8 mouse cellular contexts compared by ENCODE assay signal in genomic region chr11:98035977-98036377, GRCm38 (mm10). TPM values are rescaled to one million over a fixed set of nuclear protein-coding genes. Genes with fewer than 3 reads are reported as not detected.
DNase-seq lines count a peak whose midpoint lies in the region; ATAC-seq and TF ChIP-seq lines count a peak whose summit lies in the region.

No protein-coding gene starts in this region.

- H3K4me2 ChIP-seq in kidney, postnatal 0 days (ENCODE audit: low read length) = peak overlapping the region; percentile 57
- peak overlapping the region; percentile 61 for H3K4me2 ChIP-seq in embryonic facial prominence, embryonic 15.5 days (replicated peaks)
- peak overlapping the region; percentile 81 for H3K4me2 ChIP-seq in hindbrain, embryonic 14.5 days (replicated peaks)
- peak overlapping the region; percentile 50 for H3K4me2 ChIP-seq in lung, postnatal 0 days (replicated peaks; ENCODE audit: low read depth, low read length)

- no peak overlapping the region for H3K27ac ChIP-seq in kidney, postnatal 0 days
- no peak overlapping the region for H3K27ac ChIP-seq in kidney, adult 2 months (ENCODE audit: insufficient read depth, low read depth, low read length)
- no peak overlapping the region for H3K27ac ChIP-seq in embryonic facial prominence, embryonic 15.5 days (replicated peaks)
- H3K27ac ChIP-seq in hindbrain, embryonic 14.5 days = no peak overlapping the region; the same call in 1 of the 2 replicates
- H3K27ac ChIP-seq in lung, postnatal 0 days (ENCODE audit: low read length) = no peak overlapping the region

- peak; percentile 50; the same call in 1 of the 2 replicates for ATAC-seq in kidney, postnatal 0 days (replicated peaks; ENCODE audit: low FRiP score, low read depth)
- peak; percentile 49; the same call in 1 of the 2 replicates for ATAC-seq in embryonic facial prominence, embryonic 15.5 days (ENCODE audit: insufficient number of reproducible peaks, low FRiP score, low TSS enrichment, low read depth)
- peak; percentile 70 for ATAC-seq in hindbrain, embryonic 14.5 days (ENCODE audit: low FRiP score)
- peak; percentile 68 for ATAC-seq in lung, postnatal 0 days
- ATAC-seq in erythroblast, adult 5-6 weeks (replicated peaks; ENCODE audit: low FRiP score, poor library complexity, severe bottlenecking) = no peak

- peaks cover 4% of the 10 kb centered on the region; the same call in 1 of the 2 replicates for H3K36me3 ChIP-seq in kidney, postnatal 0 days (ENCODE audit: insufficient read depth, low read length)
- H3K36me3 ChIP-seq in kidney, adult 2 months (ENCODE audit: control insufficient read depth, insufficient read depth, low read length) = no peaks in the 10 kb centered on the region
- peaks cover 5% of the 10 kb centered on the region for H3K36me3 ChIP-seq in embryonic facial prominence, embryonic 15.5 days
- peaks cover 4% of the 10 kb centered on the region for H3K36me3 ChIP-seq in hindbrain, embryonic 14.5 days (replicated peaks; ENCODE audit: control insufficient read depth, insufficient read depth)
- H3K36me3 ChIP-seq in lung, postnatal 0 days (ENCODE audit: insufficient read depth, low read length) = peaks cover 2% of the 10 kb centered on the region; the same call in 1 of the 2 replicates

- no peaks in the 10 kb centered on the region for H3K9me3 ChIP-seq in kidney, postnatal 0 days (replicated peaks; ENCODE audit: low read length)
- H3K9me3 ChIP-seq in embryonic facial prominence, embryonic 15.5 days (replicated peaks) = no peaks in the 10 kb centered on the region
- no peaks in the 10 kb centered on the region for H3K9me3 ChIP-seq in hindbrain, embryonic 14.5 days (ENCODE audit: control insufficient read depth, low read length)
- H3K9me3 ChIP-seq in lung, postnatal 0 days (ENCODE audit: low read length) = no peaks in the 10 kb centered on the region

- WGBS in kidney, postnatal 0 days = under 1% methylated on average over 27 of the region's 27 CpGs
- 1% methylated on average over 27 of the region's 27 CpGs for WGBS in kidney, adult 2 months
- WGBS in embryonic facial prominence, embryonic 15.5 days = 1% methylated on average over 27 of the region's 27 CpGs
- WGBS in hindbrain, embryonic 14.5 days = 3% methylated on average over 27 of the region's 27 CpGs
- under 1% methylated on average over 14 of the region's 27 CpGs for WGBS in lung, postnatal 0 days

- no peaks in the 10 kb centered on the region; the same call in 1 of the 2 replicates for H3K27me3 ChIP-seq in kidney, postnatal 0 days (ENCODE audit: insufficient read depth, low read length)
- no peaks in the 10 kb centered on the region for H3K27me3 ChIP-seq in kidney, adult 2 months (replicated peaks; ENCODE audit: control insufficient read depth, insufficient read depth, low read length)
- H3K27me3 ChIP-seq in embryonic facial prominence, embryonic 15.5 days = peaks cover 10% of the 10 kb centered on the region
- H3K27me3 ChIP-seq in hindbrain, embryonic 14.5 days (ENCODE audit: control insufficient read depth, insufficient read depth, low read length) = no peaks in the 10 kb centered on the region; the same call in 1 of the 2 replicates
- peaks cover 9% of the 10 kb centered on the region; the same call in 1 of the 2 replicates for H3K27me3 ChIP-seq in lung, postnatal 0 days (replicated peaks; ENCODE audit: insufficient read depth, low read length)

- 0 out of 2 replicates have a peak, but pooled peaks cover 6% of the 10 kb centered on the region for H3K4me1 ChIP-seq in kidney, postnatal 0 days (replicated peaks; ENCODE audit: insufficient read depth, low read length)
- no peaks in the 10 kb centered on the region for H3K4me1 ChIP-seq in kidney, adult 2 months (ENCODE audit: control insufficient read depth, insufficient read depth, low read length)
- H3K4me1 ChIP-seq in embryonic facial prominence, embryonic 15.5 days = peaks cover 20% of the 10 kb centered on the region
- peaks cover 15% of the 10 kb centered on the region for H3K4me1 ChIP-seq in hindbrain, embryonic 14.5 days (replicated peaks; ENCODE audit: control insufficient read depth, insufficient read depth, low read length)
- H3K4me1 ChIP-seq in lung, postnatal 0 days (ENCODE audit: insufficient read depth, low read depth, low read length) = 0 out of 2 replicates have a peak, but pooled peaks cover 6% of the 10 kb centered on the region

- TF ChIP-seq EP300 in lung, postnatal 0 days (IDR thresholded peaks at IDR 0.05) = no peak

- peak; percentile 50 for DNase-seq in kidney, postnatal 0 days (ENCODE audit: low spot score)
- no peak for DNase-seq in kidney, adult 2 months
- DNase-seq in adrenal gland, postnatal 25 days = peak; percentile 64
- DNase-seq in hindbrain, embryonic 14.5 days (ENCODE audit: low spot score) = peak; percentile 62
- peak; percentile 58 for DNase-seq in lung, postnatal 0 days (ENCODE audit: low spot score)
- peak; percentile 58 for DNase-seq in right cerebral cortex, postnatal 4 days

- peak overlapping the region; percentile 19 for H3K4me3 ChIP-seq in kidney, postnatal 0 days (replicated peaks; ENCODE audit: low read depth, low read length)
- no peak overlapping the region for H3K4me3 ChIP-seq in kidney, adult 2 months (ENCODE audit: insufficient read depth, low read depth, low read length)
- peak overlapping the region; percentile 30 for H3K4me3 ChIP-seq in embryonic facial prominence, embryonic 15.5 days (replicated peaks)
- H3K4me3 ChIP-seq in hindbrain, embryonic 14.5 days (replicated peaks; ENCODE audit: low read length) = peak overlapping the region; percentile 34
- H3K4me3 ChIP-seq in lung, postnatal 0 days (ENCODE audit: low read depth, low read length) = peak overlapping the region; percentile 20; the same call in 1 of the 2 replicates

- H3K9ac ChIP-seq in kidney, postnatal 0 days (ENCODE audit: low read depth, low read length) = peak overlapping the region; percentile 24; the same call in 1 of the 2 replicates
- no peak overlapping the region for H3K9ac ChIP-seq in embryonic facial prominence, embryonic 15.5 days
- H3K9ac ChIP-seq in hindbrain, embryonic 14.5 days = peak overlapping the region; percentile 55
- no peak overlapping the region for H3K9ac ChIP-seq in lung, postnatal 0 days (replicated peaks; ENCODE audit: low read depth)

- 0 out of 2 replicates have a peak, but pooled peaks have one; percentile 19 for TF ChIP-seq CTCF in kidney, postnatal 0 days (IDR thresholded peaks at IDR 0.05; ENCODE audit: low read depth)
- TF ChIP-seq CTCF in kidney, adult 2 months (conservative IDR thresholded peaks at IDR 0.05; ENCODE audit: insufficient read depth, insufficient read length, low read depth, low read length) = no peak
- TF ChIP-seq CTCF in lung, postnatal 0 days (IDR thresholded peaks at IDR 0.05) = no peak

- no peak for TF ChIP-seq POLR2A in kidney, adult 2 months (IDR thresholded peaks at IDR 0.05; ENCODE audit: low read depth, low read length)

RNA-seq across cellular contexts. Expression of gene Rpl19, which starts 9.5 kb away (rescaled TPM):
- polyA plus RNA-seq in kidney, postnatal 0 days (2015; fragmentation: Nextera tagmentation; extraction: Ambion mirVana) = 1,072 and 1,182 TPM in 2 replicates
- polyA plus RNA-seq in kidney, adult 2 months (2012; rRNA removed) = 503 and 653 TPM in 2 replicates
- 1,136 and 1,344 TPM in 2 replicates for total RNA-seq in adrenal gland, postnatal 25 days (2021)
- polyA plus RNA-seq in embryonic facial prominence, embryonic 15.5 days (2015; fragmentation: Nextera tagmentation; extraction: Ambion mirVana) = 1,021 and 1,069 TPM in 2 replicates
- polyA plus RNA-seq in hindbrain, embryonic 14.5 days (2014; fragmentation: Nextera tagmentation; extraction: Ambion mirVana) = 614 and 694 TPM in 2 replicates
- polyA plus RNA-seq in lung, postnatal 0 days (2015; fragmentation: Nextera tagmentation; extraction: Ambion mirVana) = 750 and 817 TPM in 2 replicates
- total RNA-seq in erythroblast, adult 5-6 weeks (2015; ENCODE audit: low replicate concordance) = 701 and 899 TPM in 2 replicates
- total RNA-seq in erythroblast, adult 5-6 weeks (2017; ENCODE audit: low replicate concordance) = 332 and 357 TPM in 2 replicates

RNA-seq across cellular contexts. Expression of gene Cacnb1, which starts 13.1 kb away (rescaled TPM):
- 8.8 and 9.0 TPM in 2 replicates for polyA plus RNA-seq in kidney, postnatal 0 days (2015; fragmentation: Nextera tagmentation; extraction: Ambion mirVana)
- 6.1 and 7.6 TPM in 2 replicates for polyA plus RNA-seq in kidney, adult 2 months (2012; rRNA removed)
- total RNA-seq in adrenal gland, postnatal 25 days (2021) = 7.4 and 10.4 TPM in 2 replicates
- 21.3 and 22.0 TPM in 2 replicates for polyA plus RNA-seq in embryonic facial prominence, embryonic 15.5 days (2015; fragmentation: Nextera tagmentation; extraction: Ambion mirVana)
- polyA plus RNA-seq in hindbrain, embryonic 14.5 days (2014; fragmentation: Nextera tagmentation; extraction: Ambion mirVana) = 40.0 and 40.3 TPM in 2 replicates
- polyA plus RNA-seq in lung, postnatal 0 days (2015; fragmentation: Nextera tagmentation; extraction: Ambion mirVana) = 3.5 and 4.0 TPM in 2 replicates
- not detected in 2 replicates for total RNA-seq in erythroblast, adult 5-6 weeks (2015; ENCODE audit: low replicate concordance)
- total RNA-seq in erythroblast, adult 5-6 weeks (2017; ENCODE audit: low replicate concordance) = 0.34 TPM in 1 of 2 replicates, not detected in the other

RNA-seq across cellular contexts. Expression of gene Stac2, which starts 17.3 kb away (rescaled TPM):
- polyA plus RNA-seq in kidney, postnatal 0 days (2015; fragmentation: Nextera tagmentation; extraction: Ambion mirVana) = 1.6 and 2.0 TPM in 2 replicates
- polyA plus RNA-seq in kidney, adult 2 months (2012; rRNA removed) = 0.05 and 0.42 TPM in 2 replicates
- total RNA-seq in adrenal gland, postnatal 25 days (2021) = 1.9 and 2.2 TPM in 2 replicates
- polyA plus RNA-seq in embryonic facial prominence, embryonic 15.5 days (2015; fragmentation: Nextera tagmentation; extraction: Ambion mirVana) = 0.25 and 0.55 TPM in 2 replicates
- polyA plus RNA-seq in hindbrain, embryonic 14.5 days (2014; fragmentation: Nextera tagmentation; extraction: Ambion mirVana) = 6.7 and 7.3 TPM in 2 replicates
- polyA plus RNA-seq in lung, postnatal 0 days (2015; fragmentation: Nextera tagmentation; extraction: Ambion mirVana) = 0.10 and 0.11 TPM in 2 replicates
- not detected in 2 replicates for total RNA-seq in erythroblast, adult 5-6 weeks (2015; ENCODE audit: low replicate concordance)
- not detected in 2 replicates for total RNA-seq in erythroblast, adult 5-6 weeks (2017; ENCODE audit: low replicate concordance)

RNA-seq across cellular contexts. Expression of gene Arl5c, which starts 40.0 kb away (rescaled TPM):
- 2.0 and 3.1 TPM in 2 replicates for polyA plus RNA-seq in kidney, postnatal 0 days (2015; fragmentation: Nextera tagmentation; extraction: Ambion mirVana)
- polyA plus RNA-seq in kidney, adult 2 months (2012; rRNA removed) = 0.75 and 2.8 TPM in 2 replicates
- 0.79 TPM in 1 of 2 replicates, not detected in the other for total RNA-seq in adrenal gland, postnatal 25 days (2021)
- 13.0 and 14.7 TPM in 2 replicates for polyA plus RNA-seq in embryonic facial prominence, embryonic 15.5 days (2015; fragmentation: Nextera tagmentation; extraction: Ambion mirVana)
- 6.5 and 11.0 TPM in 2 replicates for polyA plus RNA-seq in hindbrain, embryonic 14.5 days (2014; fragmentation: Nextera tagmentation; extraction: Ambion mirVana)
- polyA plus RNA-seq in lung, postnatal 0 days (2015; fragmentation: Nextera tagmentation; extraction: Ambion mirVana) = 4.6 and 6.5 TPM in 2 replicates
- 0.96 and 5.9 TPM in 2 replicates for total RNA-seq in erythroblast, adult 5-6 weeks (2015; ENCODE audit: low replicate concordance)
- total RNA-seq in erythroblast, adult 5-6 weeks (2017; ENCODE audit: low replicate concordance) = 1.5 and 2.6 TPM in 2 replicates

RNA-seq across cellular contexts. Expression of gene Plxdc1, which starts 49.7 kb away (rescaled TPM):
- 1.8 and 2.1 TPM in 2 replicates for polyA plus RNA-seq in kidney, postnatal 0 days (2015; fragmentation: Nextera tagmentation; extraction: Ambion mirVana)
- 1.0 TPM in 2 replicates for polyA plus RNA-seq in kidney, adult 2 months (2012; rRNA removed)
- 13.4 and 20.9 TPM in 2 replicates for total RNA-seq in adrenal gland, postnatal 25 days (2021)
- polyA plus RNA-seq in embryonic facial prominence, embryonic 15.5 days (2015; fragmentation: Nextera tagmentation; extraction: Ambion mirVana) = 2.3 TPM in 2 replicates
- 0.90 and 1.1 TPM in 2 replicates for polyA plus RNA-seq in hindbrain, embryonic 14.5 days (2014; fragmentation: Nextera tagmentation; extraction: Ambion mirVana)
- polyA plus RNA-seq in lung, postnatal 0 days (2015; fragmentation: Nextera tagmentation; extraction: Ambion mirVana) = 1.7 TPM in 2 replicates
- total RNA-seq in erythroblast, adult 5-6 weeks (2015; ENCODE audit: low replicate concordance) = 2.1 TPM in 1 of 2 replicates, not detected in the other
- 1.0 and 1.8 TPM in 2 replicates for total RNA-seq in erythroblast, adult 5-6 weeks (2017; ENCODE audit: low replicate concordance)

Comparison
In these comparisons a context has a peak if more than half of its experiments do, and no peak if none do; other contexts are left out.
1. H3K9ac ChIP-seq: peak in kidney, postnatal 0 days (single experiment) and hindbrain, embryonic 14.5 days (single experiment); none in embryonic facial prominence, embryonic 15.5 days (single experiment) and lung, postnatal 0 days (single experiment).
2. Peak in every context shown above with its lines, with median percentiles within 50 percentile points of each other: H3K4me2 ChIP-seq.